Mouse (Mus musculus): ENCODE results near the gene Cacna2d1. TPM values are rescaled to one million over a fixed set of nuclear protein-coding genes. Genes with fewer than 3 reads are reported as not detected.

Gene Cacna2d1
- total and polyA plus RNA-seq, 3 experiments, result 0.27 to 1.5 TPM; not detected in 1

- ATAC-seq (ENCODE audit: extremely low read depth, insufficient number of reproducible peaks, low FRiP score, poor library complexity, severe bottlenecking), result no peak
Measured at GRCm38 (mm10) chr5:15972351-15972750, 37.9 kb downstream of the Cacna2d1 start.

GRCm38 (mm10) chr5:15974652-15975051, 40.2 kb downstream of the Cacna2d1 start:
- TF ChIP-seq GATA1 (IDR thresholded peaks at IDR 0.05; ENCODE audit: borderline replicate concordance, low read length) (no peak), POLR2AphosphoS5 (IDR thresholded peaks at IDR 0.05; ENCODE audit: insufficient replicate concordance, low read depth, low read length) (no peak), GATA2 (IDR thresholded peaks at IDR 0.05; ENCODE audit: borderline replicate concordance, low read depth, low read length) (no peak), CTCF (IDR thresholded peaks at IDR 0.05; ENCODE audit: low read depth, low read length) (no peak), TAL1 (conservative IDR thresholded peaks at IDR 0.05; ENCODE audit: low read depth, low read length) (no peak)
- DNase-seq (ENCODE audit: low spot score) (no peak), ATAC-seq (ENCODE audit: extremely low read depth, insufficient number of reproducible peaks, low FRiP score, poor library complexity, severe bottlenecking) (no peak)
- no peaks in the 10 kb centered on the region for H3K9me3 ChIP-seq (replicated peaks)
- no peaks in the 10 kb centered on the region for H3K4me1 ChIP-seq (ENCODE audit: insufficient read depth, low read depth, low read length)
- no peak overlapping the region for H3K4me3 ChIP-seq (ENCODE audit: low read depth, low read length)
- no peaks in the 10 kb centered on the region for H3K27me3 ChIP-seq (ENCODE audit: insufficient read depth, low read length)
- no peaks in the 10 kb centered on the region for H3K36me3 ChIP-seq (replicated peaks)

More at GRCm38 (mm10) chr5:15972351-15972750, 37.9 kb downstream of the Cacna2d1 start:
- no peaks in the 10 kb centered on the region for H3K36me3 ChIP-seq (replicated peaks)
- no peaks in the 10 kb centered on the region for H3K27me3 ChIP-seq (ENCODE audit: insufficient read depth, low read length)
- DNase-seq (ENCODE audit: low spot score), result no peak
- H3K9me3 ChIP-seq (replicated peaks), result no peaks in the 10 kb centered on the region
- no peaks in the 10 kb centered on the region for H3K4me1 ChIP-seq (ENCODE audit: insufficient read depth, low read depth, low read length)
- no peak for TF ChIP-seq GATA1 (IDR thresholded peaks at IDR 0.05; ENCODE audit: borderline replicate concordance, low read length)
- no peak overlapping the region for H3K4me3 ChIP-seq (ENCODE audit: low read depth, low read length)

- TF ChIP-seq GATA2 (IDR thresholded peaks at IDR 0.05; ENCODE audit: borderline replicate concordance, low read depth, low read length) (no peak), TAL1 (conservative IDR thresholded peaks at IDR 0.05; ENCODE audit: low read depth, low read length) (no peak), POLR2AphosphoS5 (IDR thresholded peaks at IDR 0.05; ENCODE audit: insufficient replicate concordance, low read depth, low read length) (no peak), GATA1 (IDR thresholded peaks at IDR 0.05; ENCODE audit: borderline replicate concordance, low read length) (no peak), CTCF (IDR thresholded peaks at IDR 0.05; ENCODE audit: low read depth, low read length) (no peak)
- Histone ChIP-seq H3K36me3 (replicated peaks) (no peaks in the 10 kb centered on the region), H3K9me3 (replicated peaks) (no peaks in the 10 kb centered on the region), H3K27me3 (ENCODE audit: insufficient read depth, low read length) (no peaks in the 10 kb centered on the region), H3K4me3 (ENCODE audit: low read depth, low read length) (no peak overlapping the region), H3K4me1 (ENCODE audit: insufficient read depth, low read depth, low read length) (no peaks in the 10 kb centered on the region)
- ATAC-seq (ENCODE audit: extremely low read depth, insufficient number of reproducible peaks, low FRiP score, poor library complexity, severe bottlenecking), result no peak
- no peak for DNase-seq (ENCODE audit: low spot score)
Measured at GRCm38 (mm10) chr5:15979225-15979624, 44.7 kb downstream of the Cacna2d1 start.

- Histone ChIP-seq H3K4me1 (ENCODE audit: insufficient read depth, low read depth, low read length) (no peaks in the 10 kb centered on the region), H3K4me3 (ENCODE audit: low read depth, low read length) (no peak overlapping the region), H3K36me3 (replicated peaks) (no peaks in the 10 kb centered on the region), H3K9me3 (replicated peaks) (no peaks in the 10 kb centered on the region), H3K27me3 (ENCODE audit: insufficient read depth, low read length) (no peaks in the 10 kb centered on the region)
- ATAC-seq (ENCODE audit: extremely low read depth, insufficient number of reproducible peaks, low FRiP score, poor library complexity, severe bottlenecking), result no peak
- DNase-seq (ENCODE audit: low spot score), result no peak
- no peak for TF ChIP-seq CTCF (IDR thresholded peaks at IDR 0.05; ENCODE audit: low read depth, low read length)
- no peak for TF ChIP-seq POLR2AphosphoS5 (IDR thresholded peaks at IDR 0.05; ENCODE audit: insufficient replicate concordance, low read depth, low read length)
- no peak for TF ChIP-seq GATA1 (IDR thresholded peaks at IDR 0.05; ENCODE audit: borderline replicate concordance, low read length)
- TF ChIP-seq TAL1 (conservative IDR thresholded peaks at IDR 0.05; ENCODE audit: low read depth, low read length), result no peak
- TF ChIP-seq GATA2 (IDR thresholded peaks at IDR 0.05; ENCODE audit: borderline replicate concordance, low read depth, low read length), result no peak
Measured at GRCm38 (mm10) chr5:15982573-15982972, 48.1 kb downstream of the Cacna2d1 start.

- DNase-seq (ENCODE audit: low spot score) (no peak), ATAC-seq (ENCODE audit: extremely low read depth, insufficient number of reproducible peaks, low FRiP score, poor library complexity, severe bottlenecking) (no peak)
- no peak for TF ChIP-seq TAL1 (conservative IDR thresholded peaks at IDR 0.05; ENCODE audit: low read depth, low read length)
- Histone ChIP-seq H3K4me1 (ENCODE audit: insufficient read depth, low read depth, low read length) (no peaks in the 10 kb centered on the region), H3K4me3 (ENCODE audit: low read depth, low read length) (no peak overlapping the region), H3K9me3 (replicated peaks) (no peaks in the 10 kb centered on the region), H3K27me3 (ENCODE audit: insufficient read depth, low read length) (no peaks in the 10 kb centered on the region), H3K36me3 (replicated peaks) (no peaks in the 10 kb centered on the region)
Measured at GRCm38 (mm10) chr5:15983354-15983753, 48.9 kb downstream of the Cacna2d1 start.

- Histone ChIP-seq H3K4me3 (ENCODE audit: low read depth, low read length) (no peak overlapping the region), H3K27me3 (ENCODE audit: insufficient read depth, low read length) (no peaks in the 10 kb centered on the region), H3K9me3 (replicated peaks) (no peaks in the 10 kb centered on the region), H3K4me1 (ENCODE audit: insufficient read depth, low read depth, low read length) (no peaks in the 10 kb centered on the region), H3K36me3 (replicated peaks) (no peaks in the 10 kb centered on the region)
- ATAC-seq (ENCODE audit: extremely low read depth, insufficient number of reproducible peaks, low FRiP score, poor library complexity, severe bottlenecking), result no peak
- no peak for DNase-seq (ENCODE audit: low spot score)
- TF ChIP-seq GATA2 (IDR thresholded peaks at IDR 0.05; ENCODE audit: borderline replicate concordance, low read depth, low read length) (no peak), TAL1 (conservative IDR thresholded peaks at IDR 0.05; ENCODE audit: low read depth, low read length) (no peak), POLR2AphosphoS5 (IDR thresholded peaks at IDR 0.05; ENCODE audit: insufficient replicate concordance, low read depth, low read length) (no peak), CTCF (IDR thresholded peaks at IDR 0.05; ENCODE audit: low read depth, low read length) (no peak), GATA1 (IDR thresholded peaks at IDR 0.05; ENCODE audit: borderline replicate concordance, low read length) (no peak)
Measured at GRCm38 (mm10) chr5:15985228-15985858, 50.9 kb downstream of the Cacna2d1 start.

GRCm38 (mm10) chr5:15985901-15986300, 51.4 kb downstream of the Cacna2d1 start:
- no peaks in the 10 kb centered on the region for H3K9me3 ChIP-seq (replicated peaks)
- ATAC-seq (ENCODE audit: extremely low read depth, insufficient number of reproducible peaks, low FRiP score, poor library complexity, severe bottlenecking), result no peak

More at GRCm38 (mm10) chr5:15985901-15986300, 51.4 kb downstream of the Cacna2d1 start:
- no peak for DNase-seq (ENCODE audit: low spot score)
- H3K4me1 ChIP-seq (ENCODE audit: insufficient read depth, low read depth, low read length), result no peaks in the 10 kb centered on the region
- no peaks in the 10 kb centered on the region for H3K27me3 ChIP-seq (ENCODE audit: insufficient read depth, low read length)
- H3K4me3 ChIP-seq (ENCODE audit: low read depth, low read length), result no peak overlapping the region
- TF ChIP-seq CTCF (IDR thresholded peaks at IDR 0.05; ENCODE audit: low read depth, low read length) (no peak), GATA2 (IDR thresholded peaks at IDR 0.05; ENCODE audit: borderline replicate concordance, low read depth, low read length) (no peak), TAL1 (conservative IDR thresholded peaks at IDR 0.05; ENCODE audit: low read depth, low read length) (no peak), POLR2AphosphoS5 (IDR thresholded peaks at IDR 0.05; ENCODE audit: insufficient replicate concordance, low read depth, low read length) (no peak), GATA1 (IDR thresholded peaks at IDR 0.05; ENCODE audit: borderline replicate concordance, low read length) (no peak)
- no peaks in the 10 kb centered on the region for H3K36me3 ChIP-seq (replicated peaks)
